Mouse (Mus musculus): ENCODE data around the gene Evi5.
"Not testable (repeated sequence)": the region's sequence is repeated elsewhere in the genome, so short reads cannot be mapped to it uniquely, and the experiment has no call there.

Gene Evi5

GRCm38 (mm10) chr5:107874561-107875260, at the start of gene Evi5:
Gene Evi5, minus strand, starts transcription at chr5:107875107.
- no peak for DNase-seq (ENCODE audit: low read depth, low spot score)

GRCm38 (mm10) chr5:107924564-107924963, 49.7 kb upstream of the Evi5 start:
- DNase-seq (ENCODE audit: low read depth, low spot score) = no peak

- no peak for DNase-seq (ENCODE audit: low read depth, low spot score)
These were observed 47.9 kb upstream of the Evi5 start for GRCm38 (mm10) chr5:107922836-107923235.

GRCm38 (mm10) chr5:107921400-107922252, 46.7 kb upstream of the Evi5 start:
- peak; percentile 32 for DNase-seq (ENCODE audit: low read depth, low spot score)

GRCm38 (mm10) chr5:107915280-107915679, 40.4 kb upstream of the Evi5 start:
- DNase-seq (ENCODE audit: low read depth, low spot score) = no peak

- no peak for DNase-seq (ENCODE audit: low read depth, low spot score)
These were observed 36.1 kb upstream of the Evi5 start for GRCm38 (mm10) chr5:107911012-107911411.

- DNase-seq (ENCODE audit: low read depth, low spot score) = no peak
These were observed 35.2 kb upstream of the Evi5 start for GRCm38 (mm10) chr5:107910084-107910616.

- no peak for DNase-seq (ENCODE audit: low read depth, low spot score)
These were observed 34.8 kb upstream of the Evi5 start for GRCm38 (mm10) chr5:107909668-107910067.

- DNase-seq (ENCODE audit: low read depth, low spot score) = no peak
These were observed 33.7 kb upstream of the Evi5 start for GRCm38 (mm10) chr5:107908514-107909110.

GRCm38 (mm10) chr5:107904325-107904724, 29.4 kb upstream of the Evi5 start:
- DNase-seq (ENCODE audit: low read depth, low spot score) = no peak

GRCm38 (mm10) chr5:107901014-107901615, 26.2 kb upstream of the Evi5 start:
- DNase-seq (ENCODE audit: low read depth, low spot score) = no peak

- DNase-seq (ENCODE audit: low read depth, low spot score) = peak; percentile 93
These were observed 25.5 kb upstream of the Evi5 start, which contains the start of gene Rpl5 for GRCm38 (mm10) chr5:107900206-107901013. Gene Rpl5, plus strand, starts transcription at chr5:107900502.

- no peak for DNase-seq (ENCODE audit: low read depth, low spot score)
These were observed 21.4 kb upstream of the Evi5 start for GRCm38 (mm10) chr5:107896265-107896664.

- no peak for DNase-seq (ENCODE audit: low read depth, low spot score)
These were observed 19.8 kb upstream of the Evi5 start for GRCm38 (mm10) chr5:107894676-107895075.

- DNase-seq (ENCODE audit: low read depth, low spot score) = not testable (repeated sequence)
These were observed 16.6 kb upstream of the Evi5 start for GRCm38 (mm10) chr5:107891515-107891914.

GRCm38 (mm10) chr5:107889994-107890888, 15.3 kb upstream of the Evi5 start:
- DNase-seq (ENCODE audit: low read depth, low spot score) = no peak

- DNase-seq (ENCODE audit: low read depth, low spot score) = no peak
These were observed 5.8 kb upstream of the Evi5 start for GRCm38 (mm10) chr5:107880710-107881109.

GRCm38 (mm10) chr5:107877053-107877452, 2.1 kb upstream of the Evi5 start:
- no peak for DNase-seq (ENCODE audit: low read depth, low spot score)

- DNase-seq (ENCODE audit: low read depth, low spot score) = no peak
These were observed 329 bp upstream of the Evi5 start for GRCm38 (mm10) chr5:107875261-107875611.

GRCm38 (mm10) chr5:107873886-107874302, 1.0 kb downstream of the Evi5 start:
- no peak for DNase-seq (ENCODE audit: low read depth, low spot score)
